Mouse (Mus musculus): ENCODE results near the gene Tnfaip1. TPM values are rescaled to one million over a fixed set of nuclear protein-coding genes. Genes with fewer than 3 reads are reported as not detected.

The Tnfaip1 gene
- polyA plus RNA-seq, 2 experiments, result 6.7 to 12.6 TPM

- ATAC-seq (ENCODE audit: insufficient read depth) (no peak), DNase-seq (ENCODE audit: low read depth in 3 of 3, low spot score in 3 of 3) (no peak)
- Histone ChIP-seq H3K27ac (no peak overlapping the region), H3K4me2 (ENCODE audit: low read depth) (no peak overlapping the region), H3K9me3 (ENCODE audit: control insufficient read depth, low read length) (no peaks in the 10 kb centered on the region), H3K27me3 (ENCODE audit: control insufficient read depth, insufficient read depth, low read length) (no peaks in the 10 kb centered on the region), H3K4me3 (ENCODE audit: insufficient read depth in 1 of 2, low read depth in 2 of 2, low read length in 2 of 2) (no peak overlapping the region), H3K9ac (replicated peaks) (no peak overlapping the region), H3K4me1 (replicated peaks; ENCODE audit: control insufficient read depth in 2 of 2, insufficient read depth in 2 of 2, low read length in 1 of 2) (no peaks in the 10 kb centered on the region), H3K36me3 (replicated peaks; ENCODE audit: control insufficient read depth, insufficient read depth, low read depth) (peaks cover 23% of the 10 kb centered on the region)
- WGBS (ENCODE audit: insufficient replicate concordance), result 66% methylated on average over 2 of the region's 2 CpGs
- TF ChIP-seq CTCF (IDR thresholded peaks at IDR 0.05; ENCODE audit: low read depth) (no peak), EP300 (IDR thresholded peaks at IDR 0.05; ENCODE audit: low read depth) (no peak)
These were observed 11.3 kb downstream of the Tnfaip1 start for GRCm38 (mm10) chr11:78524838-78525237.

GRCm38 (mm10) chr11:78523241-78523955, 12.7 kb downstream of the Tnfaip1 start:
- no peak overlapping the region for H3K27ac ChIP-seq
- H3K4me1 ChIP-seq (replicated peaks; ENCODE audit: control insufficient read depth in 2 of 2, insufficient read depth in 2 of 2, low read length in 1 of 2), result no peaks in the 10 kb centered on the region
- H3K36me3 ChIP-seq (replicated peaks; ENCODE audit: control insufficient read depth, insufficient read depth, low read depth), result peaks cover 28% of the 10 kb centered on the region
- no peak overlapping the region for H3K4me3 ChIP-seq (ENCODE audit: insufficient read depth in 1 of 2, low read depth in 2 of 2, low read length in 2 of 2)
- no peak overlapping the region for H3K4me2 ChIP-seq (ENCODE audit: low read depth)
- ATAC-seq (ENCODE audit: insufficient read depth) (no peak), DNase-seq (ENCODE audit: low read depth in 3 of 3, low spot score in 3 of 3) (no peak)
- 77% methylated on average over 9 of the region's 9 CpGs for WGBS (ENCODE audit: insufficient replicate concordance)
- no peaks in the 10 kb centered on the region for H3K27me3 ChIP-seq (ENCODE audit: control insufficient read depth, insufficient read depth, low read length)
- no peak for TF ChIP-seq EP300 (IDR thresholded peaks at IDR 0.05; ENCODE audit: low read depth)
- no peak for TF ChIP-seq CTCF (IDR thresholded peaks at IDR 0.05; ENCODE audit: low read depth)
- H3K9me3 ChIP-seq (ENCODE audit: control insufficient read depth, low read length), result no peaks in the 10 kb centered on the region
- no peak overlapping the region for H3K9ac ChIP-seq (replicated peaks)

GRCm38 (mm10) chr11:78522481-78522997, 13.6 kb downstream of the Tnfaip1 start:
- Histone ChIP-seq H3K4me1 (replicated peaks; ENCODE audit: control insufficient read depth in 2 of 2, insufficient read depth in 2 of 2, low read length in 1 of 2) (no peaks in the 10 kb centered on the region), H3K36me3 (replicated peaks; ENCODE audit: control insufficient read depth, insufficient read depth, low read depth) (peaks cover 36% of the 10 kb centered on the region), H3K4me2 (ENCODE audit: low read depth) (no peak overlapping the region), H3K27ac (no peak overlapping the region), H3K4me3 (ENCODE audit: insufficient read depth in 1 of 2, low read depth in 2 of 2, low read length in 2 of 2) (no peak overlapping the region), H3K9ac (replicated peaks) (no peak overlapping the region), H3K27me3 (ENCODE audit: control insufficient read depth, insufficient read depth, low read length) (no peaks in the 10 kb centered on the region), H3K9me3 (ENCODE audit: control insufficient read depth, low read length) (no peaks in the 10 kb centered on the region)
- ATAC-seq (ENCODE audit: insufficient read depth), result no peak
- 80% methylated on average over 1 of the region's 1 CpGs for WGBS (ENCODE audit: insufficient replicate concordance)
- peak; percentile 36; the same call in 1 of the 2 replicates for TF ChIP-seq CTCF (IDR thresholded peaks at IDR 0.05; ENCODE audit: low read depth)
- no peak for TF ChIP-seq EP300 (IDR thresholded peaks at IDR 0.05; ENCODE audit: low read depth)
- DNase-seq (ENCODE audit: low read depth in 3 of 3, low spot score in 3 of 3), result no peak

- Histone ChIP-seq H3K27ac (no peak overlapping the region), H3K4me2 (ENCODE audit: low read depth) (no peak overlapping the region), H3K4me3 (ENCODE audit: insufficient read depth in 1 of 2, low read depth in 2 of 2, low read length in 2 of 2) (no peak overlapping the region), H3K27me3 (ENCODE audit: control insufficient read depth, insufficient read depth, low read length) (no peaks in the 10 kb centered on the region), H3K9ac (replicated peaks) (no peak overlapping the region), H3K36me3 (replicated peaks; ENCODE audit: control insufficient read depth, insufficient read depth, low read depth) (peaks cover 37% of the 10 kb centered on the region), H3K9me3 (ENCODE audit: control insufficient read depth, low read length) (no peaks in the 10 kb centered on the region), H3K4me1 (replicated peaks; ENCODE audit: control insufficient read depth in 2 of 2, insufficient read depth in 2 of 2, low read length in 1 of 2) (no peaks in the 10 kb centered on the region)
- no peak for DNase-seq (ENCODE audit: low read depth in 3 of 3, low spot score in 3 of 3)
- WGBS (ENCODE audit: insufficient replicate concordance), result 78% methylated on average over 3 of the region's 3 CpGs
- no peak for TF ChIP-seq CTCF (IDR thresholded peaks at IDR 0.05; ENCODE audit: low read depth)
- no peak for TF ChIP-seq EP300 (IDR thresholded peaks at IDR 0.05; ENCODE audit: low read depth)
- ATAC-seq (ENCODE audit: insufficient read depth), result no peak
These were observed 14.3 kb downstream of the Tnfaip1 start for GRCm38 (mm10) chr11:78521880-78522279.

GRCm38 (mm10) chr11:78518931-78519330, 17.2 kb downstream of the Tnfaip1 start:
- no peaks in the 10 kb centered on the region for H3K4me1 ChIP-seq (replicated peaks; ENCODE audit: control insufficient read depth in 2 of 2, insufficient read depth in 2 of 2, low read length in 1 of 2)
- no peak overlapping the region for H3K27ac ChIP-seq
- no peak overlapping the region for H3K9ac ChIP-seq (replicated peaks)
- no peak for TF ChIP-seq EP300 (IDR thresholded peaks at IDR 0.05; ENCODE audit: low read depth)
- TF ChIP-seq CTCF (IDR thresholded peaks at IDR 0.05; ENCODE audit: low read depth), result no peak
- ATAC-seq (ENCODE audit: insufficient read depth) (no peak), DNase-seq (ENCODE audit: low read depth in 3 of 3, low spot score in 3 of 3) (no peak)
- no peaks in the 10 kb centered on the region for H3K9me3 ChIP-seq (ENCODE audit: control insufficient read depth, low read length)
- H3K27me3 ChIP-seq (ENCODE audit: control insufficient read depth, insufficient read depth, low read length), result no peaks in the 10 kb centered on the region
- 84% methylated on average over 10 of the region's 10 CpGs for WGBS (ENCODE audit: insufficient replicate concordance)
- no peak overlapping the region for H3K4me2 ChIP-seq (ENCODE audit: low read depth)
- peaks cover 52% of the 10 kb centered on the region for H3K36me3 ChIP-seq (replicated peaks; ENCODE audit: control insufficient read depth, insufficient read depth, low read depth)
- no peak overlapping the region for H3K4me3 ChIP-seq (ENCODE audit: insufficient read depth in 1 of 2, low read depth in 2 of 2, low read length in 2 of 2)
